In genomic region chr7:67916960-67917359, GRCm38 (mm10) we compare ENCODE assay signal across 14 mouse cellular contexts.
"Had no signal": no experiment of that assay in that cellular context is flagged by ENCODE, and none has a peak within 500 bp of the region (broad histone marks: within the 10 kb centered on the region; RNA-seq: fewer than 3 reads in every experiment).

No protein-coding gene starts in this region.

- H3K36me3 ChIP-seq: limb, embryonic 13.5 days; midbrain, embryonic 12.5 days; neural tube, embryonic 13.5 days; stomach, embryonic 15.5 days had no signal

- H3K27me3 ChIP-seq: limb, embryonic 13.5 days; midbrain, embryonic 12.5 days; neural tube, embryonic 13.5 days; stomach, embryonic 15.5 days had no signal

- H3K27ac ChIP-seq: kidney, postnatal 0 days; limb, embryonic 13.5 days; liver, embryonic 14.5 days; midbrain, embryonic 12.5 days; neural tube, embryonic 13.5 days; stomach, embryonic 15.5 days had no signal

- H3K4me3 ChIP-seq: limb, embryonic 13.5 days; midbrain, embryonic 12.5 days; neural tube, embryonic 13.5 days; stomach, embryonic 15.5 days had no signal

- H3K4me1 ChIP-seq: midbrain, embryonic 12.5 days; stomach, embryonic 15.5 days had no signal

- H3K9ac ChIP-seq: limb, embryonic 13.5 days; liver, embryonic 14.5 days; midbrain, embryonic 12.5 days; neural tube, embryonic 13.5 days; stomach, embryonic 15.5 days had no signal

- H3K4me2 ChIP-seq: limb, embryonic 13.5 days; midbrain, embryonic 12.5 days; neural tube, embryonic 13.5 days; stomach, embryonic 15.5 days had no signal

- H3K9me3 ChIP-seq: limb, embryonic 13.5 days; midbrain, embryonic 12.5 days; neural tube, embryonic 13.5 days; stomach, embryonic 15.5 days had no signal

- DNase-seq: kidney, adult 9 months; kidney, postnatal 36 days; layer of hippocampus, adult 9-11 months; layer of hippocampus, postnatal 36 days; lung, adult 2 months; retina, postnatal 1 day; thymus, postnatal 4 days had no signal

- ATAC-seq: midbrain, embryonic 16.5 days had no signal
